Mouse (Mus musculus) spleen, adult 12 weeks (tissue): ENCODE results near the gene Ulk3.

ENCODE experiments used
- DNase-seq: peaks from one replicate; pipeline ENCODE4 v3.0.0; 2022; ENCODE audit warnings: low spot score

Gene Ulk3

GRCm38 (mm10) chr9:57644944-57645893 is 56.0 kb downstream of the Ulk3 start:
- DNase-seq = peak; percentile 92
